Mouse (Mus musculus): Measurements from ENCODE around the gene Pla2g15. TPM values are rescaled to one million over a fixed set of nuclear protein-coding genes. Genes with fewer than 3 reads are reported as not detected.
A peak's percentile ranks its signal among the peaks of the same experiment; 100 is the strongest.

Pla2g15 gene
- polyA plus RNA-seq, 1 experiment from 2014 or later = 18.2 TPM

DNA sequence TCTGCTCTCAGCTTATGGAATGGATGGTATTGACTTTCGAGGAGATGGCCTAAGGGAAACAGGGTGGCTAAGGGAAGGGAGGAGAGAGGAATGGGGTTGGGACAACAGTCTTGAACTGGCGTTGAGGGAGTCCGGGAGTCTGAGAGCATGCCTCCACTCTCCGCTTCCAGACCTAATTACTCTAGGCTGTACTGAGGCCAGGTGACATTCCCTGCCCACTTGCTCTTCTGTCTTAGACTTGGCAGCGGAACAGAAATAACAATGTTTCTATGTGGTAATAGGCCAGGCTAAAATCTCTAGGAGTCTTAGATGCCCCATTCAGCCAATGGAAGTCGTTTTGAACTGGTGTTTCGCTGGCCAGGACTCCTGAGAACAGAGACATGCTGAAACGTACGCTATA is 842 bp downstream of the Pla2g15 start:
- 80% methylated on average over 9 of the region's 9 CpGs for WGBS
- peaks cover 6% of the 10 kb centered on the region for H3K4me1 ChIP-seq
- H3K27ac ChIP-seq = 0 out of 2 replicates have a peak overlapping the region, but pooled peaks have one; percentile 11
- H3K4me2 ChIP-seq (replicated peaks) = peak overlapping the region; percentile 70
- no peak for ATAC-seq (ENCODE audit: insufficient number of reproducible peaks, insufficient read depth, low FRiP score, low TSS enrichment)
- peaks cover 6% of the 10 kb centered on the region for H3K36me3 ChIP-seq
- peak overlapping the region; percentile 81 for H3K4me3 ChIP-seq
- peak overlapping the region; percentile 72 for H3K9ac ChIP-seq
- H3K9me3 ChIP-seq = no peaks in the 10 kb centered on the region
- H3K27me3 ChIP-seq = no peaks in the 10 kb centered on the region

DNA sequence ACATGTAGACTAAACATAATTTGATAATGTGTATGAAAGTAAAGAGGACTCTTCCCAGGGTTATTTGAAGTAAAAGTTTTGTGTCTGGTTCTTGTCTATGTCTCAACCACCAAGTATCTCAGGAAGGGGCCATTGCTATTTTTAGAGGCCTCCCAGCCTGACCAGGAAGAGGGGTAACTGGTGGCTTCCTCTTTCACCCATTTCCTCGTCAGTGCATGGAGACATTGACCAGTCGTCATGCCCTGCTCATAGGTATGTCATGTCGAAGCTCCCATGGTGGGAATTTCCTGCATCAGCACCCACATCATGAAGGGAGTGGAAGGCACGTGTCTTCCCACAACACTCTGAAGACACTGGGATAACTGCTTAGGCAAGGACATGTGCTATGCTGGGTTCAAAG is 2.7 kb downstream of the Pla2g15 start:
- H3K9ac ChIP-seq = no peak overlapping the region
- H3K4me3 ChIP-seq = no peak overlapping the region
- peaks cover 10% of the 10 kb centered on the region for H3K36me3 ChIP-seq
- no peaks in the 10 kb centered on the region for H3K27me3 ChIP-seq
- H3K27ac ChIP-seq = no peak overlapping the region
- H3K4me2 ChIP-seq (replicated peaks) = no peak overlapping the region
- peaks cover 6% of the 10 kb centered on the region for H3K4me1 ChIP-seq
- no peak for ATAC-seq (ENCODE audit: insufficient number of reproducible peaks, insufficient read depth, low FRiP score, low TSS enrichment)
- WGBS = 81% methylated on average over 4 of the region's 4 CpGs
- no peaks in the 10 kb centered on the region for H3K9me3 ChIP-seq

DNA sequence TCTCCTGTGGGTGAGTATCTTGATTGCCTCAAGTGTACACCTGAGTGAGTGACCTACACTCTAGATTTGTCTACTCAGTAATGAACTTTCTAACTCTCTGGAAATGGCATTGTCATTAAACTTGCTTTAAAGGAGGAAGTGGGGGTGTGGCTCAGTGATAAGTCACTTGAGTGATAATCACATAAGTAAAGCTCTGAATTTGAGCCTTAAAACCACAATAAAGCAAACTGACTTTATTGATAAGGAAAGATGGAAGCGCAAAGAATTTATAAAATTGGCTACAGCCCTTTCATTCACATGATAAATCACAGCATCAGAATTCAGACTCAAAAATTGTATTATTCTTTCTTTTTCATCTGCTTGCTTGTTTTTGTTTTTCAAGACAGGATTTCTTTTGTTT is 7.2 kb downstream of the Pla2g15 start:
- Histone ChIP-seq H3K36me3 (peaks cover 38% of the 10 kb centered on the region), H3K9ac (no peak overlapping the region), H3K27me3 (no peaks in the 10 kb centered on the region), H3K4me1 (no peaks in the 10 kb centered on the region), H3K9me3 (no peaks in the 10 kb centered on the region), H3K4me3 (no peak overlapping the region), H3K4me2 (replicated peaks) (no peak overlapping the region), H3K27ac (no peak overlapping the region)
- 100% methylated on average over 1 of the region's 1 CpGs for WGBS
- no peak for ATAC-seq (ENCODE audit: insufficient number of reproducible peaks, insufficient read depth, low FRiP score, low TSS enrichment)

GRCm38 (mm10) chr8:106158381-106158780 is 8.2 kb downstream of the Pla2g15 start:
- H3K36me3 ChIP-seq = peaks cover 48% of the 10 kb centered on the region
- 86% methylated on average over 10 of the region's 10 CpGs for WGBS
- ATAC-seq (ENCODE audit: insufficient number of reproducible peaks, insufficient read depth, low FRiP score, low TSS enrichment) = no peak
- no peak overlapping the region for H3K27ac ChIP-seq
- no peak overlapping the region for H3K4me3 ChIP-seq
- no peak overlapping the region for H3K9ac ChIP-seq
- no peaks in the 10 kb centered on the region for H3K9me3 ChIP-seq
- no peaks in the 10 kb centered on the region for H3K4me1 ChIP-seq
- H3K27me3 ChIP-seq = no peaks in the 10 kb centered on the region
- H3K4me2 ChIP-seq (replicated peaks) = no peak overlapping the region

- no peak overlapping the region for H3K4me3 ChIP-seq
- WGBS = 90% methylated on average over 6 of the region's 6 CpGs
- no peak overlapping the region for H3K9ac ChIP-seq
- no peaks in the 10 kb centered on the region for H3K4me1 ChIP-seq
- H3K9me3 ChIP-seq = no peaks in the 10 kb centered on the region
- ATAC-seq (ENCODE audit: insufficient number of reproducible peaks, insufficient read depth, low FRiP score, low TSS enrichment) = no peak
- peaks cover 53% of the 10 kb centered on the region for H3K36me3 ChIP-seq
- no peak overlapping the region for H3K27ac ChIP-seq
- no peak overlapping the region for H3K4me2 ChIP-seq (replicated peaks)
- H3K27me3 ChIP-seq = no peaks in the 10 kb centered on the region
Observed at GRCm38 (mm10) chr8:106159876-106160275, 9.7 kb downstream of the Pla2g15 start.

DNA sequence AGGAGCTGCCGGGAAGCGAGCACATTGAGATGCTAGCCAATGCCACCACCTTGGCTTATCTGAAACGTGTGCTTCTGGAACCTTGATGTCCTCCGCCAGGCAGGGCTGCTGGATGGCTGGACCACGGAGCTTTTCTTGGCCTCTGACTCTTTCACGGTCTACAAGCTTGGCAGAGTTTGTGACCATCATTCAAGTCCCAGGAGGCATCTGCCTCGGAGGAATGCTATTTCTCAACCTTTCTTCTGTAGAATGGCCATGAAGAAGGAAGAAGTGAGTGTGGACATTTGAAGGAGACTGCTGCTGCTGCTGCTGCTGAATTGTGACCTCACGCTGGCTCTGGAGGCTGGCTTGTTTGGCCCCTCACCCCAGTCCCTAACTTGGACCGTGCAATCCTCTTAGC is 13.1 kb downstream of the Pla2g15 start:
- H3K27ac ChIP-seq = no peak overlapping the region
- no peaks in the 10 kb centered on the region for H3K4me1 ChIP-seq
- ATAC-seq (ENCODE audit: insufficient number of reproducible peaks, insufficient read depth, low FRiP score, low TSS enrichment) = no peak
- peaks cover 43% of the 10 kb centered on the region for H3K36me3 ChIP-seq
- no peak overlapping the region for H3K4me2 ChIP-seq (replicated peaks)
- H3K27me3 ChIP-seq = no peaks in the 10 kb centered on the region
- no peaks in the 10 kb centered on the region for H3K9me3 ChIP-seq
- no peak overlapping the region for H3K9ac ChIP-seq
- WGBS = 93% methylated on average over 9 of the region's 9 CpGs
- H3K4me3 ChIP-seq = no peak overlapping the region

- Histone ChIP-seq H3K27ac (no peak overlapping the region), H3K36me3 (peaks cover 36% of the 10 kb centered on the region), H3K4me1 (peaks cover 9% of the 10 kb centered on the region; the same call in 1 of the 2 replicates), H3K9ac (no peak overlapping the region), H3K9me3 (no peaks in the 10 kb centered on the region), H3K4me3 (no peak overlapping the region), H3K4me2 (replicated peaks) (no peak overlapping the region), H3K27me3 (no peaks in the 10 kb centered on the region)
- ATAC-seq (ENCODE audit: insufficient number of reproducible peaks, insufficient read depth, low FRiP score, low TSS enrichment) = no peak
- WGBS = 48% methylated on average over 4 of the region's 4 CpGs
Observed at GRCm38 (mm10) chr8:106165460-106165859, 15.3 kb downstream of the Pla2g15 start.

GRCm38 (mm10) chr8:106168356-106169016 is 18.3 kb downstream of the Pla2g15 start, which contains the start of gene Slc7a6:
Gene Slc7a6, plus strand, starts transcription at chr8:106168857.
- Histone ChIP-seq H3K27me3 (no peaks in the 10 kb centered on the region), H3K9ac (peak within 1 kb of the TSS; percentile 82), H3K9me3 (no peaks in the 10 kb centered on the region), H3K27ac (peak within 1 kb of the TSS; percentile 70), H3K4me1 (peaks cover 9% of the 10 kb centered on the region; the same call in 1 of the 2 replicates), H3K4me3 (peak within 1 kb of the TSS; percentile 91), H3K36me3 (peaks cover 8% of the 10 kb centered on the region), H3K4me2 (replicated peaks) (peak within 1 kb of the TSS; percentile 91)
- under 1% methylated on average over 54 of the region's 59 CpGs for WGBS
- ATAC-seq (ENCODE audit: insufficient number of reproducible peaks, insufficient read depth, low FRiP score, low TSS enrichment) = peak; percentile 79

DNA sequence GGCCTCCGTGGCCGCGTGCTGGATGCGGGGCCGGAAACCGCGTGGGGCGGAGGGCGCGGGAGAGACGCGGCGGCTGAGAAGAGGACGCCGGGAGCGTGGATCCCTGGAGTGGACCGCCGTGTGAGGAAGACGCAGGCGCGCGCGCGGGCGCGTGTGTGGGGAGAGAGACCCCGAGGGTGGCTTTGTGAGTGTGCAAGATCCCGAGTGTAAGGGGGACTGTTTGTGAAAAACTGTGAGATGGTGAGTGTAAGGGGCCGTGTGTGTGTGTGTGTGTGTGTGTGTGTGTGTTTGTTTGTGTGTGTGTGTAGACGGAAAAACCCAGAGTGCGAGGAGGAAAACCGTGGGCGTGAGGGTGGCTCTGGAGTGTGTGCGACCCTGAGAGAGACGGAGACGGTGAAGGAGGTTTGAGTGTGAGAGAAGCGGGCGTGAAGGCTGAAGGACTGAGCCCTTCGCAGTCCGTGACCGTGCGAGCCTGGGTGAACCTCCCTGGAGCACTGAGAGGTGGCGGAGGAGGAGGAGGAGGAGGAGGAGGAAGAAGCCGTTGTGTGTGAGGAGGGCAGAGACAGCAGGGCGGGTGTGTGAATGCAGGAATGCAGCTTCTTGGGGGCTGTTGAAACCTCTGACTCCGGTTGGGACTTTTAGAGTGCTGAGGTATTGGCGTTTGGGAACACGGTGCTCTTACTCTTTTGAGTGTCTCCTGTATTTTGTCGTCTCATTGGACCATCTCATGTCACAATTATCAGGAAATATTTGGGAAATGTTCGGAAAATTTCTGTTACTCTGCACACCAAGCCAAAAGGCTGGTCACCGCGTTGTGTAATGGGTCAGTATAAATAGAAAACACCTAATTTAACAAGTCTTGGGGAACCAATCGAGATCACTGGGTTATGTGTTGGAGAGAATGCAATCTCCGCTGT is 19.1 kb downstream of the Pla2g15 start:
- Histone ChIP-seq H3K4me1 (peaks cover 9% of the 10 kb centered on the region; the same call in 1 of the 2 replicates), H3K27ac (peak overlapping the region; percentile 70), H3K9ac (peak overlapping the region; percentile 82), H3K27me3 (no peaks in the 10 kb centered on the region), H3K4me2 (replicated peaks) (peak overlapping the region; percentile 91), H3K4me3 (peak overlapping the region; percentile 91), H3K9me3 (no peaks in the 10 kb centered on the region), H3K36me3 (0 out of 2 replicates have a peak, but pooled peaks cover under 1% of the 10 kb centered on the region)
- ATAC-seq (ENCODE audit: insufficient number of reproducible peaks, insufficient read depth, low FRiP score, low TSS enrichment) = peak; percentile 66
- 2% methylated on average over 52 of the region's 54 CpGs for WGBS

DNA sequence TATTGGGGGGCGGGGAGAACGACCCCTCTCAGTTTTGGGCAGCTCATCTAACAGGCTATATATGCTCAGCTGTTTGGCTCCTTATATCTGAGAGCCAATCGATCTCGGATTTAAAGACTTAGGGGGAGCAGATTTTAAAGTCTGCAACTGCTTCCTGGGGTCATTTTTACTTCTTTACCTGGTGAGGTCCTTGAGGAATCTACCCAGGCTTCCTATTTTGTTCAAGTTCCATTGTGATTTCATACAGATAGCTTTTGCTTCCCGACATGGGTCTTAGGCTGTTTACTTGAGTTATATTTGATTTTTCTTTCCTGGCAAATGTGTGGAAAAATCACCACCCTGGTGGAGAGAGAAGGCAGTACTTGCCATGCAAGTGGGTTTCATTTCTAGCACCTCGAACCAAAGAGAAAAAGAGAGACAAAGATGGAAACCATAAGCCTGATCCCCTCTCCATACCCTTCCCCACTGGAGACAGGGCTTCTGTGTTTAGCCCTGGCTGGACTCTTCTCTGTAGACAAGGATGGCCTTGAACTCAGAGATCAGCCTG is 19.8 kb downstream of the Pla2g15 start:
- H3K4me1 ChIP-seq = peaks cover 9% of the 10 kb centered on the region; the same call in 1 of the 2 replicates
- peak overlapping the region; percentile 91 for H3K4me3 ChIP-seq
- peak overlapping the region; percentile 91 for H3K4me2 ChIP-seq (replicated peaks)
- H3K27ac ChIP-seq = no peak overlapping the region
- no peaks in the 10 kb centered on the region for H3K36me3 ChIP-seq
- H3K27me3 ChIP-seq = no peaks in the 10 kb centered on the region
- H3K9ac ChIP-seq = peak overlapping the region; percentile 82
- no peaks in the 10 kb centered on the region for H3K9me3 ChIP-seq
- 52% methylated on average over 6 of the region's 6 CpGs for WGBS
- no peak for ATAC-seq (ENCODE audit: insufficient number of reproducible peaks, insufficient read depth, low FRiP score, low TSS enrichment)

- no peaks in the 10 kb centered on the region for H3K9me3 ChIP-seq
- ATAC-seq (ENCODE audit: insufficient number of reproducible peaks, insufficient read depth, low FRiP score, low TSS enrichment) = no peak
- H3K4me1 ChIP-seq = peaks cover 14% of the 10 kb centered on the region; the same call in 1 of the 2 replicates
- 91% methylated on average over 3 of the region's 3 CpGs for WGBS
- H3K4me3 ChIP-seq = no peak overlapping the region
- H3K4me2 ChIP-seq (replicated peaks) = no peak overlapping the region
- H3K9ac ChIP-seq = no peak overlapping the region
- no peaks in the 10 kb centered on the region for H3K27me3 ChIP-seq
- H3K36me3 ChIP-seq = no peaks in the 10 kb centered on the region
- H3K27ac ChIP-seq = no peak overlapping the region
Observed at GRCm38 (mm10) chr8:106173566-106173965, 23.4 kb downstream of the Pla2g15 start.
